Mouse (Mus musculus): ENCODE measurements at regions not wholly inside any gene's neighbourhood (a gene's known extent, or its start where the extent isn't known, plus 50 kb on each side); places are given as distances from the start of the nearest gene placed in this dataset.

GRCm38 (mm10) chr13:97453469-97453868, 212.6 kb downstream of the Enc1 start:
- no peak for TF ChIP-seq CTCF (IDR thresholded peaks at IDR 0.05; ENCODE audit: low read depth, low read length)
- TF ChIP-seq POLR2A (IDR thresholded peaks at IDR 0.05; ENCODE audit: extremely low read depth, insufficient read depth, low read length) = no peak

Measured in liver, adult 2 months (tissue).